Mouse (Mus musculus) adrenal gland, postnatal 14 days (tissue): ENCODE measurements around the gene Cntfr. TPM values are rescaled to one million over a fixed set of nuclear protein-coding genes. Genes with fewer than 3 reads are reported as not detected.

Experiments used
- DNase-seq: peaks from one replicate; pipeline ENCODE4 v3.0.0; 2021; ENCODE audit warnings: mixed read lengths
- total RNA-seq: library from RNA; stranded (reverse); gene quantifications from 2 replicates; pipeline ENCODE4 v1.2.3, GENCODE M21; 2021

Gene Cntfr
- total RNA-seq, 1 experiment from 2014 or later: 63.2 TPM

DNA sequence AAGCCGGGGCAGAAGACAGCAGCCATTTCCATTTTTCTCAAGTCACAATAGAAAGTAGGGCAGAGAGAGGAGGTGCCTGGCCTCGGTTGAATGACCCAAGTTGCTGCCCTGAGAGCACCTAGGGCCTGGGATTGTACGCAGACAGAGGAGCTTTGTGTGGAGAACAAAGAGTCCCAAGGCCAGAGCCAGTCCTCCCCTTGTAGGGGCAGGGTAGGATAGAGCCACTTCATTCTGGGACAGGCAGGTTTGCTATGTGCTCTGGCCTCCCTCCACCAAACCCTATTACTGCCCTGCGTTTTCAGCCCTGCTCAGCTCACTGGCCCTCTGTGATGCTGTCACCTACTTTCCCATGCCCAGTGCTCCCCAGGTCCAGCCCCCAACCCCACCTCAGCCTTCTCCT lies 48.7 kb downstream of the Cntfr start:
- no peak for DNase-seq

GRCm38 (mm10) chr4:41645488-41645887 lies 51.4 kb downstream of the Cntfr start:
- DNase-seq: peak; percentile 44

DNA sequence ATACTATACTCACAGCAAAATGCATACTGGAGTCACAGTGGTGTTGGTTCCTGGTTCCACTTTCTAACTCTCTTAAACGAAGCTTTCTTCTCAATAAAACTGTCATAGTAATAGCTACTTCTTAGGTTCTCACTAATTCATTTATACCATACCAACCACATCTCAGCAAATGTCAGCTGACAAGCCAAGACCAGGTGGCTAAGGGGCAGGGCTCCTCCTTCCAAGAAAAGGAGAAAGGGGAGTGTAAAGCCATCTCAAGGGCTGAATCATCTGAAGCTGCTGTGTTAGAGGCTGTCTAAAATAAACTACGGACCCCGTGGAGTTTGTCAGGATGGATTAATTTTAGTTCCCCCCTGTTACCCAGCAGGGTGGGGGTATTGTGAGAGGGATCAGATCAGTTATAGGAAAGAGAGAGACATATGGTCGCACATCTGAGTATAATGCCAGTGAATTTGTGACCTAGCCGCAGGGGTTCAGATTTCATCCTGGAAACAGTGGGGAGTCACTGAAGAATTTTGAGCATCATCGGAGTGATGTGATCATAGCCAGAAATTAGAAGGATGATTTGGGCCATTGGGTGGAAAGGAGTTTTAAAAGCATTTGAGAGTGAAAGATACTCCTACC lies 55.6 kb downstream of the Cntfr start:
- DNase-seq: no peak

GRCm38 (mm10) chr4:41639913-41640507 lies 56.9 kb downstream of the Cntfr start, which contains the start of gene Enho:
Gene Enho (minus strand): TSS chr4:41640324.
- peak; percentile 97 for DNase-seq

GRCm38 (mm10) chr4:41639214-41639841 lies 57.6 kb downstream of the Cntfr start:
- no peak for DNase-seq

GRCm38 (mm10) chr4:41638828-41639213 lies 58.1 kb downstream of the Cntfr start:
- no peak for DNase-seq

- no peak for DNase-seq
Measured at GRCm38 (mm10) chr4:41638186-41638731, 58.6 kb downstream of the Cntfr start.

DNA sequence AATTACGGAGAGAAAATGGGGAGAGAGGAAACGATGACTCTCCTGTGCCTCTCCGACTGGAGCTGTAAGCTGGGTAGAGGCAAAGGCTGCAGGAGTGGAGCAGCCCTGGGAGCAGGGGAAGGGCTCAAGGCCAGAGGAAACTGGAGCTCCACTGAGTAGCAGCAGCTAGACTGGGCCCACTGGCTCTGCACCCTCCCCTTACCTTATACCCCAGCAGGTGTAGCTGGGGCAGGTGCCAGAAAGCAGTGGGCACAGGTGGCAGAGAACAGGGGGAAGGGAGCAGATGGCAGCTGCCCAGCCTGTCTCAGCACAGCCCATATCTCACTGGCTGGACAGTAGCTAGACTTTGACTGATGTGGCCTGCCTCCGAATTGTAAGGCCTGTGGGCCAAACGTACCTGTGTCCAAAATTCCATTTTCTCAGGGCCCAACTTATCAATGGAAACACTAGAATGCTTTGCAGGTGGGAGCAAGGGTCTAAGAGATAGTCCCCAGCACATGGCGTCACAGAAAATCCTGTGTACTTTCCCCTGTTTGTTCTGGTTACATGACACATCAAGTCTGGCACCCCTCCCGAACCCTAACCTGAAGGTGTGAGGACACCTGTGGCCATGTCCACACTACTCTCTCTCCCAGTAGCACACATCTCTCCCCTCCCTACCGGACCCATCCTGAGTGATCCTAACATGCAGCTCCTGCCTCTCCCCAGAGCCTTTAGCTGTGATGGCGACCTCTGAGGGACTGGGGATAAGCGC lies 59.8 kb downstream of the Cntfr start:
- DNase-seq: no peak

DNA sequence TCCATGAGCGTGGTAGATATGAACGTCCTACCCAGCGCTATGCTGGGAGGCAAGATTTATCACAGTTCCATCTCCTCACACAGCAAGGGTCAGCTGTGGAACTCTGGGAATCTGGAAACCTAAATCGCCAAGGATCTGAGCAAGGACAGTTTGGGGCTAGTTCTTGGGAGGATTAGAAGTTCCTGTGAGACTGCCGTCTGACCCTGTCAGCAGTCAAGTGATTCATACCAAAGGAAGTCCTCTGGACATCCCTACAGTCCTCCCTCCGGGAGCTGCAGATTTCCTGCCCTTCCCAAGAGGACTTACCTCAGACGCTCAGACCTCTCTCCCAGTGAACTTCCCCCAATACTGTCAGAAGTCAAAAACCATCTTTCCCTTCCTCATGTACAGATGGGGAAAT lies 60.5 kb downstream of the Cntfr start:
- DNase-seq: no peak

GRCm38 (mm10) chr4:41635906-41636305 lies 61.0 kb downstream of the Cntfr start:
- no peak for DNase-seq

DNA sequence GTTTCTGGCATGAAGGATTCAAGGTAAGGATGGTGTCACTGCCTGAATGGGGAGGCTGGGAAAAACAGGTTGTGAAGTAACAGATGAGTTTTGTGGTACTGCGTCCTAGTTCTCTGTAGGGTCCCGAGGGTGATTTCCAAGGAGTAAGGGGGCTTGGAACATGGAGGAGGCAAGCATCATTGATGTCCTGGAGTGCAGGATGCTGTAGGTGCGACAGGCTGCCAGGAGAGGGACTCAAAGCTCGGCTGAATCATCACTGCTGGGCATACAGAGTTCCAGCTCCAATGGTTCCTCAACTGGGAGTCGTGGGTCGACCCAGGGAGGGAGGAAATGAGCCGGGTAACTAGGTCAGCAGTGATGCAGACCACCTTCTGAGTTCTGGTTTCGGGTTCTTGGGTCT lies 61.7 kb downstream of the Cntfr start:
- no peak for DNase-seq

GRCm38 (mm10) chr4:41634631-41635030 lies 62.3 kb downstream of the Cntfr start:
- no peak for DNase-seq

DNA sequence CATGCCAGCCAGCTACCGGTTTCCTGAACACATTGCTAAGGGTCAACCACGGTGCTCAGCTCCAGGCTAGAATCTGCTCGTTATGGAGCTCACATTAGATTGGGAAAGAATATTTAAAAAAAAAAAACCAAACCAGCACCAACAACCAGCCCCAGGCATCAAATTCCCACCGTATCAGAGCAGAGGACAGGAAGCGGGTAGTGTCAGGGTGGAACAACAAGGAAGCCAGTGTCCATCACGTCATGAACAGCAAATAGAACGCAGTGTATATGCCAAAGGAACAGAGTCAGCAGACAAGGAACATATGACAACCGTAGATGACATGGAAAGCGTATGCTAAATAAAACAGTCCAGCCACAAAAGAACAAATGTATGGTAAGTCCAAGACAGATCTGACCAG lies 63.9 kb downstream of the Cntfr start:
- DNase-seq: no peak

GRCm38 (mm10) chr4:41631390-41631789 lies 65.5 kb downstream of the Cntfr start:
- peak; percentile 30 for DNase-seq

GRCm38 (mm10) chr4:41630196-41630595 lies 66.7 kb downstream of the Cntfr start:
- DNase-seq: no peak

DNA sequence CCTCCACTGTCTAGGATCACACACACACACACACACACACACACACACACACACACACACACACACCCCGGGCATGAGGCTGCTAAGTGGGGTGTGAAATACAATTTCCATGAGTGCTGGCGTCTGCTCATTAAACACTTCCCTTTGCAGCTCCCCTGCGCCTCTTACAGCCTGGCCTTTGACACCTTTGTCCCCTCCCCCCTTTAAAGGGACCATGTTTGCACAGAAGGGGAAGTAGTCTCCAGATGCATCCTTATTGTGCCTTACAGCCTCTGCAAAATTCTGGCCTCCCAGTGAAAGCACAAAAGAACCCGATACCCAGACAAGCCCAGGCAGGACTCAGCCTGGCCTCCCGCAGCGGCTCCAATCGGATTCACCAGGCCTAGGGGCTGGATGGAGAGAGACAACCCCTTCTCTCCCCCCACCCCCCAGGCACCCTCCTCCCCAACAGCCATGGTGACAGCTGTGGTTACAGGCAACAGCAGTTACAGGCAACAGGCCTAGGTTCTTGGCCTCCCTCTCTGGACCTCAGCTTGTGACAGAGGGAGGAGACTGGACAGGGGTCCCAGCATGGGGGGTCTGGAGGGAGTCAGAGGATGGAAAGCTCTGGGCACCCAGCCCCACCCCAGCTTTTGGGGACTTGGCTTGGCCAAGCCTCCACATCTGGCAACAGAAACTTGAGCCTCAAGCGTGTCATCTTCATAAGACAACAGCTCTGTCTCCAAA lies 68.5 kb downstream of the Cntfr start:
- peak; percentile 37 for DNase-seq

GRCm38 (mm10) chr4:41622071-41622470 lies 74.8 kb downstream of the Cntfr start:
- no peak for DNase-seq

DNA sequence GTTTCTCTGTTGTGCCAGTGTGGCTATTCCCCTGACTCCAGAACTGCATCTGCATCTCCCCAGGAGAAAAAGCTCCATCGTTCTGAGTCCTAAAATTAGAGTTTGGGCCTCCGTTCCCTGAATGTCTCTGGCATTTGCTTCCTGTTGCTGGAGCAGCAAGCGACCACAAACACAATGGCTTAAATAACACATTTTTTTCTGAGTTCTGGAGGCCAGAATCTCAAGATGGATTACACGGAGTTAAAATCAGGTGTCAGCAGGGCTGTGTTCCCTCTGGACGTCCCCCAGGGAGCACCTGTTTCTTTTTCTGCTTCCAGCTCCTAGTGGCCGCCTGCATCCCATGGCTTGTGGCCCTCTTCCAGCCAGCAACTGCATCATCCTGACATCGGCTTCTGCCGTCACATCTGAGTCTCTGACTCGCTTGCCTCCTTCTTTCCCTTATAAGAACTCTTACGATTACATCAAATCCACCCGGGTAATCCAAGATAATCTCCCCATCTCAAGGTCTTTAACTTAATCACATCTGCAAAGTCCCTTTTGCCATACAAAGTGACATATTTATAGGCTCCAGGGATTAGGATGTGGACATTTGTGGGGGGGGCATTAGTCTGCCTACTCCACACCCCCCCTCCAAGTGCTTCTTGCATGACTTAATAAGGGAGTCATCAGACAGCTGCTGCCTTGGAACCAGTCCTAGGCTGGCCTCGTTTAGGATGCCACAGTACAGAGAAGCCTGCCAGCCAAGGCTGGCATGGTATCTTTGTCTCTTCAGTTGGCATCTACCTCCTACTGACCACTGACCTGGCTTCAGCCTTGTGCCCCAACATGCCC lies 77.8 kb downstream of the Cntfr start:
- DNase-seq: peak; percentile 39

- DNase-seq: no peak
Measured at GRCm38 (mm10) chr4:41615661-41616599, 81.0 kb downstream of the Cntfr start.

DNA sequence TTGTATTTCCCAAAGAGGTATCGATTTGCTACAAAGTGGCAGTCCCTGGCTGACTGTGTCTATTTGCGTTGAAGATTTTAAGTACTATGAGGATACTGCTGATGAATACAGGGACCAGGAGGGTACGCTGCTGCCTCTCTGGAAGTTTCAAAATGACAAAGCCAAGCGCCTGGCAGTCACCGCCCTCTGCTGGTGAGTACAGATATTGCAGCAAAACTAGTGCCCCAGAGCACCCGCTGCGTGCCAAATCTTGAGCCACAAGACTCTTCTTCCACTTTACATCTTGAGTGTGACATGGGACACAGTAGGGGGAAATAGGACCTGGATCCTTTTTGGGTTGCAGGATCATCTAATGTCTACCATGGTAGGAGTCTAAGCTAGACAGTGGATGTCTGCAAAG lies 82.7 kb downstream of the Cntfr start:
- DNase-seq: peak; percentile 88
